Mouse (Mus musculus) midbrain, embryonic 12.5 days (tissue): ENCODE measurements around the gene Strc. TPM values are rescaled to one million over a fixed set of nuclear protein-coding genes. Genes with fewer than 3 reads are reported as not detected.

Source experiments
- ATAC-seq: fragments of 200-750 bp; cut with Nextera tagmentation; 2 replicates; pipeline ENCODE4 v1.8.0; 2017; ENCODE audit warnings: low read depth, moderate TSS enrichment, moderate library complexity; ENCODE audit not compliant: low FRiP score
- H3K27ac ChIP-seq: fragments of 300-500 bp; sonication (generic); replicated peaks from 2 replicates; pipeline ENCODE4 v1.5.1; 2016; ENCODE audit warnings: mild to moderate bottlenecking
- H3K27me3 ChIP-seq: fragments of 300-500 bp; sonication (generic); 2 replicates; pipeline ENCODE4 v1.6.1; 2016; ENCODE audit warnings: mild to moderate bottlenecking
- H3K36me3 ChIP-seq: fragments of 300-500 bp; sonication (generic); 2 replicates; pipeline ENCODE4 v1.6.1; 2016
- H3K4me1 ChIP-seq: fragments of 300-500 bp; sonication (generic); 2 replicates; pipeline ENCODE4 v1.6.1; 2016
- H3K4me2 ChIP-seq: fragments of 300-500 bp; sonication (generic); replicated peaks from 2 replicates; pipeline ENCODE4 v1.6.1; 2016; ENCODE audit warnings: mild to moderate bottlenecking, moderate library complexity
- H3K4me3 ChIP-seq: fragments of 300-500 bp; sonication (generic); 2 replicates; pipeline ENCODE4 v1.5.1; 2016; ENCODE audit warnings: mild to moderate bottlenecking
- H3K9ac ChIP-seq: fragments of 300-500 bp; sonication (generic); replicated peaks from 2 replicates; pipeline ENCODE4 v1.6.1; 2016; ENCODE audit warnings: mild to moderate bottlenecking, moderate library complexity
- H3K9me3 ChIP-seq: fragments of 300-500 bp; sonication (generic); 2 replicates; pipeline ENCODE4 v1.6.1; 2016; ENCODE audit warnings: mild to moderate bottlenecking
- WGBS: fragments of 180-500 bp; shearing (Covaris S2); methylation state at CpG from one replicate; pipeline ENCODE4 v1.1.7; 2016; 5-methylcytosine and 5-hydroxymethylcytosine counted together
- polyA plus RNA-seq: library from polyadenylated mRNA; unstranded; fragments of >200 nt; fragmentation: Nextera tagmentation; extraction: Ambion mirVana; gene quantifications from 2 replicates; pipeline ENCODE4 v1.2.1, GENCODE M21; 2016

Strc gene
- polyA plus RNA-seq, 1 experiment from 2014 or later, result not detected

DNA sequence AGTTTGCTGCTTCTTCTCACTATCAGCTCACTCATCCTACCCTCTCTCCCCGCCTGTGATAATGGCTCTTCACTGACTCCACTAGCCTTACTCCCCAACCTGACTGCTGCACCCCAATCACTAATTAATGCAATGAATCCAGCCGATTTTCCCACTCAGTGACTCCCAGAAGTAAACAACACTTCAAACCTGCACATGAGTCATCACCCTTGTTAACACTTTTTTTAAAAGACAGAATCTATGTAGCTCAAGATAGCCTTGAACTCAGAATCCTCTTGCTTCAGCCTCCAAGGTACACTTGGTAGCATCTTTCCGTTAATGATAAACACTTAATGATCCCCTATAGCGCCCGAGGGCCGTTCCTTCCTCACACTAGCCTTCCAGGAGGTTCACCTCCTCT, 32.6 kb downstream of the Strc start:
- no peaks in the 10 kb centered on the region for H3K9me3 ChIP-seq
- ATAC-seq, result no peak
- 5% methylated on average over 6 of the region's 6 CpGs for WGBS
- peaks cover 23% of the 10 kb centered on the region for H3K27me3 ChIP-seq
- H3K9ac ChIP-seq, result peak overlapping the region; percentile 82
- peak overlapping the region; percentile 73 for H3K4me2 ChIP-seq
- H3K4me1 ChIP-seq, result peaks cover 18% of the 10 kb centered on the region
- H3K36me3 ChIP-seq, result no peaks in the 10 kb centered on the region
- H3K4me3 ChIP-seq, result peak overlapping the region; percentile 82
- peak overlapping the region; percentile 81 for H3K27ac ChIP-seq

GRCm38 (mm10) chr2:121353156-121353555, 33.8 kb downstream of the Strc start:
- Histone ChIP-seq H3K4me1 (peaks cover 9% of the 10 kb centered on the region), H3K4me2 (no peak overlapping the region), H3K9me3 (no peaks in the 10 kb centered on the region), H3K4me3 (no peak overlapping the region), H3K36me3 (no peaks in the 10 kb centered on the region), H3K27ac (no peak overlapping the region), H3K27me3 (peaks cover 10% of the 10 kb centered on the region), H3K9ac (no peak overlapping the region)
- no peak for ATAC-seq
- 79% methylated on average over 8 of the region's 8 CpGs for WGBS

- Histone ChIP-seq H3K4me3 (no peak overlapping the region), H3K4me1 (no peaks in the 10 kb centered on the region), H3K27ac (no peak overlapping the region), H3K27me3 (no peaks in the 10 kb centered on the region), H3K9ac (no peak overlapping the region), H3K9me3 (no peaks in the 10 kb centered on the region), H3K36me3 (peaks cover 22% of the 10 kb centered on the region), H3K4me2 (no peak overlapping the region)
- no peak for ATAC-seq
These were observed 47.9 kb downstream of the Strc start for GRCm38 (mm10) chr2:121339057-121339456.

DNA sequence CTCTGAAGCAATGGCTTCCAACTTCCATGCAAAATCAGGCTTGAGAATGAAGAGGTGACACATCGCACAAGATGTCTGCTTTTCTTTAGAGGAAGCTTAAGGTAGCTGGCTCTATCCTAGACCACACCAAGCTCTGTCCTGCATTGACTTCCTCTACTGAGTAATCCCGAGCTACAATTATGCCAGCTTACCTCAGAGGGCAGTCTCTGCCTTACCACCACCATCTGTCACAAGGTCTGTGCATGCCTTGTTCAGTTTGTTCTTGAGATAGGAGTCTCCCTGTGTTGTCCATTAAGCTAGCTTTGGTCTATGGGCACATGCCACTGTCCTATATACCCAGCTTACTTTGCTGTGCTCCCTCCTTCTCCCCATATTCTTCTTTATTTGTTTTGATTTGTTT, 57.5 kb downstream of the Strc start:
- Histone ChIP-seq H3K4me1 (no peaks in the 10 kb centered on the region), H3K4me3 (no peak overlapping the region), H3K9me3 (no peaks in the 10 kb centered on the region), H3K4me2 (no peak overlapping the region), H3K27ac (no peak overlapping the region), H3K9ac (no peak overlapping the region), H3K27me3 (no peaks in the 10 kb centered on the region), H3K36me3 (peaks cover 27% of the 10 kb centered on the region)
- no peak for ATAC-seq
- 87% methylated on average over 2 of the region's 2 CpGs for WGBS

DNA sequence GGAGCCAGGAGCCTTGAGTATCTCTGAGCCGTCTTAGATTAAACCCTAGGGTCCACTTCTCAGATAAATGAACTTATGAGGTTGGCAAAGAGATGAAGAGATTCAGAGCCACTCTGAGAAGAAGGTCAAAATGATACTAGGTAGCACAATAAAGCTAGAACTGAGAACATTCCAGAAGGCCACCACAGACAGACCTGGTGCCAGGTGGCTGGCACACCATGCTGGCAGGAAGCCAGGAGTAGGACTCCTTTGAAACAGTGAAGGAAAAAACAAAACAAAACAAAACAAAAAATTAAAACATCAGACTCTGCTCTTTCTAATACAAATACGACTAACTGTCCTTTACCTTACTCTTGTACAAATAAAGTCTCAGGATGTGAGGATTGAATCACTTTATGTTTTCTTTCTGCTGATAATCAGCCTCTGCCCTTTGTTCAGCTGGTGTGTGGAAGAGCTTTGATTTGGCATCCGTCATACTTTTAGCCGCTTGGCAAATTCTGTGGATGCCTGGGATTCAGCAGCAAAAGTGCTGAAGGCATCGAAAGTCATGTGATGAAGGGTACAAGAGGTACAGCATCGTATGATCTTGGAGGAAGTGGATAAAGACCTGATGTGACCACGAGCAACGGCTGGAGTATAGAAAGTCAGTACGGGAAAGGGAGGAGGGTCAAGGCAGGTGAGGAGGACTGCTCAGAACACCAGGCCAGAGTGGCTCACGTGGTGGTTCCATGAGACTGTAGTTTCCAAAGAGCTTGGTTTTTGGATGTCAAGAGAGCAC, 63.1 kb downstream of the Strc start:
- peaks cover 21% of the 10 kb centered on the region for H3K36me3 ChIP-seq

GRCm38 (mm10) chr2:121323041-121323440, 63.9 kb downstream of the Strc start:
- H3K9ac ChIP-seq, result no peak overlapping the region
- no peaks in the 10 kb centered on the region for H3K27me3 ChIP-seq
- no peak overlapping the region for H3K4me2 ChIP-seq
- no peak for ATAC-seq
- no peak overlapping the region for H3K4me3 ChIP-seq
- no peaks in the 10 kb centered on the region for H3K4me1 ChIP-seq
- peaks cover 21% of the 10 kb centered on the region for H3K36me3 ChIP-seq
- H3K27ac ChIP-seq, result no peak overlapping the region
- WGBS, result 91% methylated on average over 10 of the region's 10 CpGs
- no peaks in the 10 kb centered on the region for H3K9me3 ChIP-seq

More for the DNA sequence above, 63.1 kb downstream of the Strc start:
- no peak for ATAC-seq
- WGBS, result 91% methylated on average over 10 of the region's 10 CpGs
- Histone ChIP-seq H3K4me1 (no peaks in the 10 kb centered on the region), H3K9me3 (no peaks in the 10 kb centered on the region), H3K4me3 (no peak overlapping the region), H3K4me2 (no peak overlapping the region), H3K9ac (no peak overlapping the region), H3K27ac (no peak overlapping the region), H3K27me3 (no peaks in the 10 kb centered on the region)

DNA sequence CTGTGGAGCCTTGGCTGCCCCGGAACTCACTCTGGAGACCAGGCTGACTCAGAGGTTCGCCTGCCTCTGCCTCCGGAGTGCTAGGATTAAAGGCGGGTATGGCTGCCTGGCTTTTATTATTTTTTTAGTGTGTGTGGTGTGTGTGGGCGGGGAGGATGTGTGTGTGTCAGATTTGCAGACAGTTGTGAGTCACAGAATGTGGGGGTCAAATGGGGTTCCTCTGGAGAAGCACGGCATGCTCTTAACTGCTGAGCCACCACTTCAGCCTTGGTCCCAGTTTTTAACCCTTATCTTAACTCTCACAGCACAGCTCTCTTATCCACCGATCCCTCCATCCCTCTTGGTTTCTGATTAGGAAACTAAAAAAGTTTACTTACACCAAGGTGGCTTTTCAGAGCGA, 70.7 kb downstream of the Strc start:
- no peak for ATAC-seq
- 82% methylated on average over 8 of the region's 8 CpGs for WGBS
- no peaks in the 10 kb centered on the region for H3K9me3 ChIP-seq

More for the DNA sequence above, 70.7 kb downstream of the Strc start:
- Histone ChIP-seq H3K4me2 (no peak overlapping the region), H3K4me1 (no peaks in the 10 kb centered on the region), H3K4me3 (no peak overlapping the region), H3K27ac (no peak overlapping the region), H3K9ac (no peak overlapping the region), H3K36me3 (peaks cover 15% of the 10 kb centered on the region), H3K27me3 (no peaks in the 10 kb centered on the region)

Other genes starting within 250 kb of the Strc start
- gene Adal, start 246.7 kb downstream of the Strc start, polyA plus RNA-seq, result 29.7 and 34.4 TPM in 2 replicates
- 21.2 and 24.2 TPM in 2 replicates for gene Lcmt2, start 246.5 kb downstream of the Strc start, polyA plus RNA-seq
- 81.9 and 82.5 TPM in 2 replicates for gene Tubgcp4, start 216.5 kb downstream of the Strc start, polyA plus RNA-seq
- gene Zscan29, start 216.0 kb downstream of the Strc start, polyA plus RNA-seq, result 14.3 TPM in 2 replicates
- gene Trp53bp1, start 115.8 kb downstream of the Strc start, polyA plus RNA-seq, result 230 and 245 TPM in 2 replicates
- 14.7 and 16.8 TPM in 2 replicates for gene Map1a, start 97.6 kb downstream of the Strc start, polyA plus RNA-seq
- gene Ppip5k1, start 31.8 kb downstream of the Strc start, polyA plus RNA-seq, result 13.2 and 15.1 TPM in 2 replicates
- gene Ckmt1, start 29.5 kb downstream of the Strc start, polyA plus RNA-seq, result 6.4 and 7.2 TPM in 2 replicates
- 457 and 459 TPM in 2 replicates for gene Pdia3, start 26.6 kb upstream of the Strc start, polyA plus RNA-seq
- gene Catsper2, start 26.6 kb upstream of the Strc start, polyA plus RNA-seq, result 3.0 and 3.3 TPM in 2 replicates
- gene Ell3, start 57.1 kb upstream of the Strc start, polyA plus RNA-seq, result 1.7 and 2.3 TPM in 2 replicates
- 456 and 461 TPM in 2 replicates for gene Serf2, start 62.0 kb upstream of the Strc start, polyA plus RNA-seq
- gene Hypk, start 66.1 kb upstream of the Strc start, polyA plus RNA-seq, result 108 and 127 TPM in 2 replicates
- gene Serinc4, start 69.6 kb upstream of the Strc start, polyA plus RNA-seq, result 0.85 and 1.2 TPM in 2 replicates
- 66.4 and 70.8 TPM in 2 replicates for gene Mfap1b, start 86.9 kb upstream of the Strc start, polyA plus RNA-seq
- gene Mfap1a, start 119.5 kb upstream of the Strc start, polyA plus RNA-seq, result 31.9 and 34.8 TPM in 2 replicates
- gene Wdr76, start 119.6 kb upstream of the Strc start, polyA plus RNA-seq, result 11.0 TPM in 2 replicates